Mouse (Mus musculus): ENCODE data around the gene Clec3b.

GRCm38 (mm10) chr9:123206526-123206925 lies 55.8 kb downstream of the Clec3b start:
- TF ChIP-seq CTCF (IDR thresholded peaks at IDR 0.05; ENCODE audit: control insufficient read depth, insufficient read depth, insufficient read length), result no peak
- TF ChIP-seq MYOG (IDR thresholded peaks at IDR 0.05; ENCODE audit: control insufficient read depth, extremely low read depth, insufficient read length), result no peak

Data from C2C12 (cell line).